Mouse (Mus musculus) central nervous system, embryonic 14 days (tissue): Measurements from ENCODE around the gene Def8. TPM values are rescaled to one million over a fixed set of nuclear protein-coding genes. Genes with fewer than 3 reads are reported as not detected.

Experiments used
- polyA plus RNA-seq: library from polyadenylated mRNA; depleted of rRNA; stranded (reverse); fragments of >200 nt; gene quantifications from 2 replicates; pipeline ENCODE4 v1.2.3, GENCODE M21; 2012; rRNA removed

The Def8 gene
- polyA plus RNA-seq = 44.5 and 45.5 TPM in 2 replicates

GRCm38 (mm10) chr8:123423441-123423840 is at the start of gene Def8:
Def8 (plus strand) TSS chr8:123423527.

GRCm38 (mm10) chr8:123406786-123407185 is 16.5 kb upstream of the Def8 start, which contains the start of gene Mc1r:
Mc1r (plus strand) TSS chr8:123407107.

GRCm38 (mm10) chr8:123411246-123411645 is 12.1 kb upstream of the Def8 start, which contains the start of gene Tubb3:
Tubb3 (plus strand) TSS chr8:123411424.

GRCm38 (mm10) chr8:123477737-123478258 is 54.5 kb downstream of the Def8 start, which contains the start of gene Afg3l1:
Afg3l1 (plus strand) TSS chr8:123477903.

Other genes starting within 250 kb of the Def8 start
- gene Dpep1, start 237.3 kb upstream of the Def8 start, polyA plus RNA-seq = 0.34 and 1.2 TPM in 2 replicates
- 121 and 129 TPM in 2 replicates for gene Chmp1a, start 210.8 kb upstream of the Def8 start, polyA plus RNA-seq
- 6.6 and 7.0 TPM in 2 replicates for gene Spata33, start 210.7 kb upstream of the Def8 start, polyA plus RNA-seq
- gene Cdk10, start 198.7 kb upstream of the Def8 start, polyA plus RNA-seq = 121 and 122 TPM in 2 replicates
- 3.0 and 3.2 TPM in 2 replicates for gene Spata2l, start 187.3 kb upstream of the Def8 start, polyA plus RNA-seq
- gene Zfp276, start 169.3 kb upstream of the Def8 start, polyA plus RNA-seq = 38.9 and 40.2 TPM in 2 replicates
- gene Vps9d1, start 169.2 kb upstream of the Def8 start, polyA plus RNA-seq = 109 and 116 TPM in 2 replicates
- gene Fanca, start 105.0 kb upstream of the Def8 start, polyA plus RNA-seq = 27.6 and 35.1 TPM in 2 replicates
- 37.7 and 44.4 TPM in 2 replicates for gene Spire2, start 90.8 kb upstream of the Def8 start, polyA plus RNA-seq
- 267 and 295 TPM in 2 replicates for gene Tcf25, start 49.8 kb upstream of the Def8 start, polyA plus RNA-seq
- 0.02 and 0.10 TPM in 2 replicates for gene Mc1r, start 16.4 kb upstream of the Def8 start, polyA plus RNA-seq
- 2,181 and 2,513 TPM in 2 replicates for gene Tubb3, start 12.1 kb upstream of the Def8 start, polyA plus RNA-seq
- gene Afg3l1, start 54.4 kb downstream of the Def8 start, polyA plus RNA-seq = 30.8 and 32.1 TPM in 2 replicates
- 60.2 and 68.5 TPM in 2 replicates for gene Dbndd1, start 91.9 kb downstream of the Def8 start, polyA plus RNA-seq
- gene Gas8, start 95.3 kb downstream of the Def8 start, polyA plus RNA-seq = 50.1 and 54.0 TPM in 2 replicates
- 20.4 and 23.8 TPM in 2 replicates for gene Rhou, start 230.4 kb downstream of the Def8 start, polyA plus RNA-seq